Mouse (Mus musculus) gastrocnemius, postnatal 25 days (tissue): ENCODE measurements around the gene Heatr5a. TPM values are rescaled to one million over a fixed set of nuclear protein-coding genes. Genes with fewer than 3 reads are reported as not detected.

ENCODE experiments used
- DNase-seq: peaks from one replicate; pipeline ENCODE4 v3.0.0; 2022
- long read RNA-seq, 2 experiments: library from polyadenylated mRNA; stranded (forward); transcript quantifications; one replicate each; pipeline ENCODE4 v2.0.0; 2021
- total RNA-seq, 2 experiments: library from RNA; stranded (reverse); gene quantifications; 1 replicate in 1 of 2; 2 replicates in 1 of 2; pipeline ENCODE4 v1.2.3; 2021

The Heatr5a gene
- 10 to 100 TPM; 14.8 to 19.5 TPM for total RNA-seq
- long read RNA-seq, experiment 1, partial matches to known transcripts, result 1 of 5 reads
- long read RNA-seq, experiment 1, other reads (novel, unspliced or antisense), result 4 of 5 reads
- long read RNA-seq, experiment 2, partial matches to known transcripts, result 2 of 4 reads
- long read RNA-seq, experiment 2, other reads (novel, unspliced or antisense), result 2 of 4 reads

- peak; percentile 95 for DNase-seq
Measured at GRCm38 (mm10) chr12:51971070-51971664, at the start of gene Heatr5a. Gene Heatr5a (minus strand): TSS chr12:51971321.

DNA sequence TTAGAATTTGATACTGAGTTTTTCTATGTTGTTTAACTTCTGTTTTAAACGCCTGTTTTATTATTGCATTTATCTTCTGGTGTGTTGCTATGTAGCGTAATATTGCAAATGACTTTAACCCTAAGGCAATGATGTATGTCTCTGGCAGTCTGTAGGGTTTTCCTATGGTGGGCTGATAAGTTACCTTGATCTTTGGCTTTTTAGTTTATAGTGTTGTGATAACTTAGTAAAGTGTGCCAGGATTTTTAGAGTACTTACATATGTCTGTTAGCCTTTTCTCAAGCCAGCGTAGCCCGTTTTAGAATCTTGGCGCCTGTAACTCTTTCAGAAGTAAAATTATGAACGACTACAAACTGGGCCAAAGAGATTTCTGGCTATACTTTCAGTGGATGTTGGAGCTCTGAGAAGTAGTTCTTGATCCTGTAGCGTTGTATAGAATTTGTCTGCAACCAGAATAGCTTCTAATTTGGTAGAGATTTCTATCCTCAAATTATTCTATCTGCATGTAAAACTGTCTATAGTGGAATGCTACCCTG is 43.4 kb upstream of the Heatr5a start:
- DNase-seq, result no peak

DNA sequence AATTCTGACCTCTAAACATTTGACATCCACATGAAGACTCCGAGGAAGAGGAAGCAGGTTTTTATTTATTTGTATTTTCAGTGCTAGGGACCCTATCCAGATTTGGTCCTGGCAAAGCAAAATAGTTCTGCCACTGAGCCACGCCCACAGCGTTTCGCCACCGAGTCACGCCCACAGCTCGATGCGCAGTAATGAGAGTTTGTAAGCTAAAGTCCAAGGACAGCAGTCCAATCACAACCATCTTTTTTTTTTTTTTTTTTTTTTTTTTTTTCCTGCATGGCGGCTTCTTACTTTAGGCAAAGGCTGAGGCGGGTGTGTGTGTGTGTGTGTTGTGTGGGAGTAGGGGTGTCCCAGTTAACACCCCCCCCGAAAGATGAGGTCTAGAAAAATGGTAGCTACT is 42.9 kb upstream of the Heatr5a start:
- DNase-seq, result no peak

GRCm38 (mm10) chr12:52013274-52013673 is 42.2 kb upstream of the Heatr5a start:
- DNase-seq, result no peak

DNA sequence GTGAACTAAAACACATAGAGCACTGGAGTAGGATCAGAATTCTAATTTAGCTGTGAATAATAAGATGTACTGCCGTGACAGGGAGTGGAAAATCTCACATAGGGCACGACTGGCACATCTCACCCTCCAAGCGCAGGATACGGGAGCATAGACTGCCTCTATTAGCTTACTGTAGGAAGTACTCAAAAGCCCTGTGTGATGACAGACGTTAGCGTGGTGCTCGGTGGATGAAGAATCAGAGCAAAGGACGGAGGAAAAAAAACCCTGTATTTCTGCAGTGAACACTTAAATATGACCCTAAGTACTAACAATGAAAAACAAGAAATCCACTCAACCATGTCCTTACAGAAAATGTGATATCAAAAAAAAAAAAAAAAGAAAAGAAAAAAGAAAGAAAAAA is 41.0 kb upstream of the Heatr5a start:
- no peak for DNase-seq

GRCm38 (mm10) chr12:52010630-52010961 is 39.5 kb upstream of the Heatr5a start:
- DNase-seq, result no peak

DNA sequence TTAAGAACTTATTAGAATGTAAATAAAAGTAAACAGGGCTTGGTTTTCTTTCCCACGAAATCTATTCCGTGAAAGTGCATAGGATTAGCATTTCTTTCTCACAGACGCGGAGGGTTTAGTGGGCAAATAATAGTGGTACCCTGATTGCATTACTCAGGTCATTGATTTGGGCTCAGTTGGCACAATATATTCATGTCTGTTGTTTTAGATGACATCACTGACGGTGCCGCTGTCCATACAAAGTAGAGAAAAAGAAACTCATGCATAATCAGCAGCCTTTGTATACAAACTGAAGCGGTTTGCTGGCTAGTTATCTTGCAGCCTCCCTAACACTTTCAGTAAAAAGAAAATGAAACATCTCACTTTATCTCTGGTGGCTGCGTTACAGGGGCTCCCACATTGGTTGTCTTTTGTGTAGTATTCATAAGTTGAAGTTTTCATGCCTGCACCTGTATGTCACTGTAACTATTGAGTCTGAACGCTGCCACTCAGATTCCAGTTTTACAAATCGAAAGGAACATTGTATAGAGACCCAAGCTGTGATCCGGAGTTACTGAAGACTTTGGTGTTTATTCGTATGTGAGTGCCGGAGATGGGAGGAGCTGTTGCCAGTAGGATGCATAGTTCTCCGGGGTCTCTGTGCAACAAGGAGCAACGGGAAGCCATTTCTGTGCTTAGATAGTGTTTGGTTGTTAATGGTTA is 39.0 kb upstream of the Heatr5a start:
- no peak for DNase-seq

DNA sequence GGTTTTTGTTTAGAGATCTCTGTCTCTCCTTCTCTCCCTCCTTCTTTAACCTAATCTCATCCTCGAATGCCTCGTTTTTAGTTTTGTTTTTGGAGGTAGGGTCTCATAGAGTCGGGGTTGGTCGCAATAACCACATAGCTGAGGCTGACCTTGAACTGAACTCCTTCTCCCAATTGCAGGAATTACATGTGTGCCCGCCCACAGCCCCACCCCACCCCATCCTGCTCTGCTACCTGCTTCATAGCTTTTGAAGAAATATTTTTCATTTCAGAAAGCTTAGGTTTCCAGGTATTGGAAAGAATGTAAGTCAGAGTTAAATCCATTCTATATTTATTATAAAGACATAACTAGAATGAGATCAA is 35.5 kb upstream of the Heatr5a start:
- no peak for DNase-seq

- peak; percentile 89 for DNase-seq
Measured at GRCm38 (mm10) chr12:52005877-52006632, 34.9 kb upstream of the Heatr5a start, which contains the start of gene Dtd2. Gene Dtd2 (minus strand): TSS chr12:52006501.

DNA sequence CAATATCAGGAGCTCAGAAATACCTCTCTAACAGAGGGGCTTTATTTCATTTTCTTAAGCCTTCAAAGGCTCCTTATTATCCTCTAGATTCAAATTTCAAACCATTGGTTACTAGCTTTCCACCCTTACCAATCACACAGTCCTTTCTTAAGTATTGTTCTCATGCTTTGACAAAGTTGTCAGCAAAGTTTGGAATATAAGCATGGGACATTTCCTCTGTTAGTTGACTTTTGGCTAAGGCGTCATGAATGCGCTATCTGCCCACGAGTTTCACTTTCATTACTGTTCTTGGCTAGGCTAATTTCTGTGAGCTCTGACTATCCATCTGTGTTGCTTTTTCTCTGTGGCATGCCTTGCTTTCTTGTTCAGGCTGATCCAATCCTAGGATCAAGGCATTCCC is 31.6 kb upstream of the Heatr5a start:
- no peak for DNase-seq

DNA sequence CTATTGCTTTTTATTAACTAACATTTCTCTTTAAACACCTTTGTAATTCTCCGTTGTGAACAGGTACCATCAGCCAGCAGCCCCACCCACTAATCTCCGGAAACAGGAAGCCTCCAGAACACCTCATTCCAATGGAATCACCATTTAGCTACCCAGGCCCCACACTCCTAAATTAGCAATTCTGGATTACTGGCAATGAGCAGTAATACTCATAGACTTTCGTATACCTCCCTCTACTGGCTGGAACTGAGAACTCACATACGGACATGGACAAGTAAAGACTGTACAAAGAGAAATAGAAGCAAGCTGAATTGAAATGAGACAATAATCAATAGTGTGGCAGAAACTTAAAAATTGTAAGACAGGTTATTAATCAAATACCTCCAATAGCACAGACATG is 30.4 kb upstream of the Heatr5a start:
- DNase-seq, result peak; percentile 8

DNA sequence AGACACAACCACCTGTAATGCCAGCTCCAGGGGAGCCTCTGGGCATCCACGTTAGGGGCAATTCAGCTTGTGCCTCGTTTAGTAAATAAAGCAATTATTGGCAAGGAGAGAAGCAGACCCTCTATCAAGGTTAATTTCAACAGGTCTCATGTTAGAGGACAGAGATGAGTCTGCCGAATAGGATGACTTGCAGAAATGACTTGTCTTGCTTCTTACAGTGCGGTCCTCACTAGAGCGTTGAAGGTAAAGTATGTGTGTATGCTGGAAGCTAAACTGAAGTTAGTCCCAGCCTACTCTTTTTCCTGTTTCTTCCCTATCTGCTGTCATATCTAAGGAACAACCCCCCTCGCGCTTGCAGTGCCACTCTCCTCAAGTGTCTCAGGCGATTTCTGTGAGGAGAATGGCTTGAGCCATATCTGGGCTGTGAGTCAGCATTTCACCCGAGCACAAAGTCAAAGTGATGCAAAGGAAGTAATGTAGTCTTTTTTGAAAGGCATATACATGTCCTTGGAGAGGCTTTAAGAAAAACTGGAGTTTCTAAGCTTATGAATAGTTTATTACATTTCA is 27.3 kb upstream of the Heatr5a start:
- no peak for DNase-seq

DNA sequence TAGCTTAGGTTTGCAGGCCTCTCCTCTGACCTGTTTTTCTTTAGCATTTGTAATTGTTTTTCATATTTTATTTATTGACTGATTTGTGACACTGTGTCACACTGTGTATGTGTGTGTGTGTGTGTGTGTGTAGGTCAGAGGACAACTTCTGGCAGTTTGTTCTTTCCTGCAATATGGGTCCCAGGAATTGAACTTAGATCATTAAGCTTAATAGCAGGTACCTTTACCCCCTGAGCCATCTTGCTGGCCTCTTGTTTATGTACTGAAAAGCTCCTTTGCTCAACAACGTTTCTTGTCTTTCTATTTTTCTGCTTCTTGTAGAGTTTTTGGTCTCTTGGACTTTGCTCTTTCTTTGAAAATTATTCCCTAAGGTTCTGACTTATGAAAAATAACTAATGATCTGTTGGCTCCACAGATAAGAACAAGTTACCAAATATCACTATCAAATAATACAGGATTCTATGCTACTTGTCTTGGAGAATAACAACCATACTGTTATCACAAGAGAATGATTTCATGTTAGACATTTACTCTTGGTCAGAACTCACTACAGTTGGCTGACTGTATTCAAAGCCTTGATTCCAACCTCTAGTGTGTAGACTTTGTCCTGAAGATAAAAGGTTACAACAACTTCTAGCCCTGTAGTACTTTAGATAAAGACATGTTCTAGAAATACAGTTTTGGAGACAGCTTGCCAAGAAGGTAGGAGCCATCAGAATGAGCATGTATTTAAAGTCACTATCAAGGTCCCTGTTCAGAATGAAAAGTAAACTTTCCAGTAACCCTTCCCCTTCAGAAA is 24.8 kb upstream of the Heatr5a start:
- DNase-seq, result no peak

- DNase-seq, result no peak
Measured at GRCm38 (mm10) chr12:51990629-51991028, 19.5 kb upstream of the Heatr5a start.

- DNase-seq, result no peak
Measured at GRCm38 (mm10) chr12:51988536-51988935, 17.4 kb upstream of the Heatr5a start.

DNA sequence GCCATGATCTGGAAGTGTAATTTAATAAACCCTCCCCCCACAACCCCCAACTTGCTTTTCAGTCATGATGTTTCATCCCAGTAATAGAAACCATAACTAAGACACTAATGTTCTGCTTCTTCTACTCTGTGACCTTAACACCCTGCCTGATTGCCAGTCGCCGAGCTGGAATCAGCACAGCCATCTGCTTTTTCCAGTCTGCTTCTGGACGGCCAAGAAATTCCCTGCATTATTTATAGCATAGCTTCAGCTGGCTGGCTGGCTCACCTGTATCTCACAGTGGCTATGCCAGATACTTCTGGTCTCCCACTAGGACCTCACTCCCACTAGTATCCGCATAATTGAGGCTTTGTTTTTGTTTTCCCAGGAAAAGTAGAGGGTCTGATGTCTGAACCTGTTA is 14.7 kb upstream of the Heatr5a start:
- DNase-seq, result peak; percentile 70

DNA sequence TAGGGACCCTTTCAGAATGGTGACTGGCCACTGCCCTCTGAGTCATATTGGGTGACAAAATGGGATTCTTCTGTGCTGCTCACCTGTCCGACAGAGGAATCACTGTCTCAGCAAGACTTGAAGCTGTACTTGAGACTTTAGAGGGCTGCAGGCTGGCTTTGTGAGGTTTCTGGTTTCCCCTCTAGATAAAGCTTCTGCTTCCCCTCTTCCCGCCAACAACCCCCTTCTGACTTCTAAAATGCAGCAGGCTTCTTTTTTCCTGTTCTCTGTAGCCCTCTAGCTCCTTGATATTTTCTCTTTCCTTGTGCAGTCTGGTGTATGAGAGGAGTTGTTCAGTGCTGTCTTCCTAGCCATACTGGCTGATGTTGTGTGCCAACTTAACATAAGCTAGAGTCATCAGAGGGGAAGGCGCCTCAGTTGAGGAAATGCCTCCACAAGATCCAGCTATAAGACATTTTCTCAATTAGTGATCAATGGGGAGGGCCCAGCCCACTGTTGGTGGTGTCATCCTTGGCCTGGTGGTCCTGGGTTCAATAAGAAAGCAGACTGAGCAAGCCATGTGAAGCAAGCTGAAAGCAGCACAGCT is 14.1 kb upstream of the Heatr5a start:
- no peak for DNase-seq

GRCm38 (mm10) chr12:51983625-51984024 is 12.5 kb upstream of the Heatr5a start:
- DNase-seq, result no peak

DNA sequence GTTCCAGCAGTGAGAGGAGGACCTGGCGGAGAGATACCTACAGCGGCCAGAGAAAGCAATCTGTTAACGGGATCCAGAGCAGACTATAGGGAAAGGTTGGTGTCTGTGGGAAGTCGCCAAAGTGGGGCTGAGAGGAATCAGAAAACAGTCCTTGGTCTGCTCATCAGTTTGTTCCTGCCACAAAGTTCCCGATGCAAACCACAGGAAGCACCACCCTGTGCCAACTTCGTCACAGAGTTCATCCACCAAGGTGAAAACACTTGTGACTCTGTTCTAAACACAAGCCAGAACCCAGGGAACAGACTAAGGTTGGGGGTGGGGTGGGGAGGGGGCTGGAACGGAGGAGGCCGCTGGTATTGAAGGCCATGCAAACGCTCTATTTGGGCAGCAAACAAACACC is 5.4 kb upstream of the Heatr5a start:
- DNase-seq, result no peak

GRCm38 (mm10) chr12:51974381-51974780 is 3.3 kb upstream of the Heatr5a start:
- DNase-seq, result no peak
